Mouse (Mus musculus): ENCODE data around the gene Folr2. TPM values are rescaled to one million over a fixed set of nuclear protein-coding genes. Genes with fewer than 3 reads are reported as not detected.

Gene Folr2
- polyA plus RNA-seq, 1 experiment from 2014 or later: 1.1 TPM

- Histone ChIP-seq H3K27me3 (no peaks in the 10 kb centered on the region), H3K4me2 (no peak within 1 kb of the TSS), H3K9me3 (replicated peaks) (no peaks in the 10 kb centered on the region), H3K27ac (no peak within 1 kb of the TSS), H3K36me3 (no peaks in the 10 kb centered on the region), H3K4me3 (no peak within 1 kb of the TSS), H3K4me1 (replicated peaks) (peaks cover 5% of the 10 kb centered on the region), H3K9ac (no peak within 1 kb of the TSS)
- ATAC-seq (replicated peaks; ENCODE audit: insufficient number of reproducible peaks, insufficient read depth, low FRiP score, low read depth): no peak
- 55% methylated on average over 3 of the region's 3 CpGs for WGBS
These were observed 6.4 kb upstream of the Folr2 start, which contains the start of gene Anapc15 for GRCm38 (mm10) chr7:101863415-101863814. Gene Anapc15, plus strand, starts transcription at chr7:101863715.

GRCm38 (mm10) chr7:101862291-101862690, 5.3 kb upstream of the Folr2 start:
- no peaks in the 10 kb centered on the region for H3K27me3 ChIP-seq
- WGBS: 66% methylated on average over 3 of the region's 3 CpGs
- H3K4me3 ChIP-seq: no peak overlapping the region
- no peaks in the 10 kb centered on the region for H3K9me3 ChIP-seq (replicated peaks)
- no peak overlapping the region for H3K4me2 ChIP-seq
- ATAC-seq (replicated peaks; ENCODE audit: insufficient number of reproducible peaks, insufficient read depth, low FRiP score, low read depth): no peak
- H3K4me1 ChIP-seq (replicated peaks): no peaks in the 10 kb centered on the region
- H3K27ac ChIP-seq: no peak overlapping the region
- no peaks in the 10 kb centered on the region for H3K36me3 ChIP-seq
- H3K9ac ChIP-seq: no peak overlapping the region

GRCm38 (mm10) chr7:101860978-101861377, 4.0 kb upstream of the Folr2 start:
- Histone ChIP-seq H3K9me3 (replicated peaks) (no peaks in the 10 kb centered on the region), H3K4me1 (replicated peaks) (no peaks in the 10 kb centered on the region), H3K36me3 (no peaks in the 10 kb centered on the region), H3K4me3 (no peak overlapping the region), H3K4me2 (no peak overlapping the region), H3K27ac (no peak overlapping the region), H3K27me3 (no peaks in the 10 kb centered on the region), H3K9ac (no peak overlapping the region)
- no peak for ATAC-seq (replicated peaks; ENCODE audit: insufficient number of reproducible peaks, insufficient read depth, low FRiP score, low read depth)

- no peak overlapping the region for H3K4me3 ChIP-seq
These were observed 1.4 kb upstream of the Folr2 start for GRCm38 (mm10) chr7:101858362-101858761.

GRCm38 (mm10) chr7:101853816-101854215, 3.2 kb downstream of the Folr2 start:
- H3K4me1 ChIP-seq (replicated peaks): no peaks in the 10 kb centered on the region
- no peak overlapping the region for H3K9ac ChIP-seq
- H3K27ac ChIP-seq: no peak overlapping the region
- no peaks in the 10 kb centered on the region for H3K36me3 ChIP-seq
- no peak overlapping the region for H3K4me2 ChIP-seq
- WGBS: 55% methylated on average over 2 of the region's 2 CpGs
- no peaks in the 10 kb centered on the region for H3K27me3 ChIP-seq
- no peaks in the 10 kb centered on the region for H3K9me3 ChIP-seq (replicated peaks)
- no peak for ATAC-seq (replicated peaks; ENCODE audit: insufficient number of reproducible peaks, insufficient read depth, low FRiP score, low read depth)
- H3K4me3 ChIP-seq: no peak overlapping the region

More at GRCm38 (mm10) chr7:101858362-101858761, 1.4 kb upstream of the Folr2 start:
- Histone ChIP-seq H3K27ac (no peak overlapping the region), H3K4me2 (no peak overlapping the region), H3K36me3 (no peaks in the 10 kb centered on the region), H3K4me1 (replicated peaks) (no peaks in the 10 kb centered on the region), H3K9ac (no peak overlapping the region), H3K27me3 (no peaks in the 10 kb centered on the region), H3K9me3 (replicated peaks) (no peaks in the 10 kb centered on the region)
- no peak for ATAC-seq (replicated peaks; ENCODE audit: insufficient number of reproducible peaks, insufficient read depth, low FRiP score, low read depth)
- WGBS: 73% methylated on average over 9 of the region's 9 CpGs

- Histone ChIP-seq H3K9ac (no peak overlapping the region), H3K4me3 (no peak overlapping the region), H3K27me3 (no peaks in the 10 kb centered on the region), H3K9me3 (replicated peaks) (no peaks in the 10 kb centered on the region), H3K36me3 (no peaks in the 10 kb centered on the region), H3K4me2 (no peak overlapping the region), H3K27ac (no peak overlapping the region), H3K4me1 (replicated peaks) (no peaks in the 10 kb centered on the region)
- ATAC-seq (replicated peaks; ENCODE audit: insufficient number of reproducible peaks, insufficient read depth, low FRiP score, low read depth): no peak
- 79% methylated on average over 6 of the region's 6 CpGs for WGBS
These were observed 4.1 kb downstream of the Folr2 start for GRCm38 (mm10) chr7:101852846-101853245.

GRCm38 (mm10) chr7:101851689-101852088, 5.3 kb downstream of the Folr2 start:
- WGBS: 73% methylated on average over 6 of the region's 6 CpGs
- Histone ChIP-seq H3K4me3 (no peak overlapping the region), H3K9ac (no peak overlapping the region), H3K9me3 (replicated peaks) (no peaks in the 10 kb centered on the region), H3K27ac (no peak overlapping the region), H3K4me1 (replicated peaks) (no peaks in the 10 kb centered on the region), H3K36me3 (no peaks in the 10 kb centered on the region), H3K27me3 (no peaks in the 10 kb centered on the region), H3K4me2 (no peak overlapping the region)
- no peak for ATAC-seq (replicated peaks; ENCODE audit: insufficient number of reproducible peaks, insufficient read depth, low FRiP score, low read depth)

- H3K4me1 ChIP-seq (replicated peaks): no peaks in the 10 kb centered on the region
- no peak for ATAC-seq (replicated peaks; ENCODE audit: insufficient number of reproducible peaks, insufficient read depth, low FRiP score, low read depth)
- 91% methylated on average over 1 of the region's 1 CpGs for WGBS
- H3K9me3 ChIP-seq (replicated peaks): no peaks in the 10 kb centered on the region
- no peak overlapping the region for H3K9ac ChIP-seq
- no peaks in the 10 kb centered on the region for H3K36me3 ChIP-seq
- H3K4me3 ChIP-seq: no peak overlapping the region
- H3K27me3 ChIP-seq: no peaks in the 10 kb centered on the region
- H3K27ac ChIP-seq: no peak overlapping the region
- H3K4me2 ChIP-seq: no peak overlapping the region
These were observed 9.1 kb downstream of the Folr2 start for GRCm38 (mm10) chr7:101847934-101848333.

GRCm38 (mm10) chr7:101844186-101844585, 12.8 kb downstream of the Folr2 start:
- H3K4me2 ChIP-seq: no peak overlapping the region
- no peak overlapping the region for H3K4me3 ChIP-seq
- WGBS: 60% methylated on average over 6 of the region's 6 CpGs
- no peaks in the 10 kb centered on the region for H3K36me3 ChIP-seq
- H3K4me1 ChIP-seq (replicated peaks): no peaks in the 10 kb centered on the region
- H3K27me3 ChIP-seq: no peaks in the 10 kb centered on the region
- ATAC-seq (replicated peaks; ENCODE audit: insufficient number of reproducible peaks, insufficient read depth, low FRiP score, low read depth): no peak
- H3K9me3 ChIP-seq (replicated peaks): no peaks in the 10 kb centered on the region
- H3K27ac ChIP-seq: no peak overlapping the region
- no peak overlapping the region for H3K9ac ChIP-seq

GRCm38 (mm10) chr7:101837606-101838471, 19.2 kb downstream of the Folr2 start, which contains the start of gene Inppl1:
Gene Inppl1, minus strand, starts transcription at chr7:101838229.
- Histone ChIP-seq H3K4me1 (replicated peaks) (peaks cover 35% of the 10 kb centered on the region), H3K4me3 (peak within 1 kb of the TSS; percentile 80), H3K27me3 (no peaks in the 10 kb centered on the region), H3K9ac (peak within 1 kb of the TSS; percentile 90), H3K9me3 (replicated peaks) (no peaks in the 10 kb centered on the region), H3K4me2 (peak within 1 kb of the TSS; percentile 75), H3K36me3 (peaks cover 5% of the 10 kb centered on the region), H3K27ac (peak within 1 kb of the TSS; percentile 99)
- peak; percentile 82 for ATAC-seq (replicated peaks; ENCODE audit: insufficient number of reproducible peaks, insufficient read depth, low FRiP score, low read depth)
- 1% methylated on average over 64 of the region's 64 CpGs for WGBS

GRCm38 (mm10) chr7:101837154-101837605, 19.8 kb downstream of the Folr2 start:
- Histone ChIP-seq H3K36me3 (peaks cover 12% of the 10 kb centered on the region), H3K27ac (peak overlapping the region; percentile 99), H3K27me3 (no peaks in the 10 kb centered on the region), H3K9ac (peak overlapping the region; percentile 90), H3K9me3 (replicated peaks) (no peaks in the 10 kb centered on the region), H3K4me3 (peak overlapping the region; percentile 80), H3K4me1 (replicated peaks) (peaks cover 35% of the 10 kb centered on the region), H3K4me2 (peak overlapping the region; percentile 75)
- 1% methylated on average over 20 of the region's 20 CpGs for whole genome bisulfite sequencing
- ATAC-seq (replicated peaks; ENCODE audit: insufficient number of reproducible peaks, insufficient read depth, low FRiP score, low read depth): peak; percentile 1; the same call in 1 of the 2 replicates
